Mouse (Mus musculus) cerebellum, adult (tissue): Measurements from ENCODE around the gene Actg1.

ENCODE experiments used
- ATAC-seq: cut with Nextera tagmentation; 2 replicates; pipeline ENCODE4 v1.9.2; 2017; ENCODE audit warnings: mild to moderate bottlenecking, moderate library complexity, mixed read lengths; ENCODE audit not compliant: insufficient number of reproducible peaks, low FRiP score, low TSS enrichment

Actg1 gene

GRCm38 (mm10) chr11:120296305-120297144 lies 51.8 kb downstream of the Actg1 start:
- ATAC-seq, result no peak
